Mouse (Mus musculus) urinary bladder, adult 18-20 months (tissue): Measurements from ENCODE around the gene Gm8773.
A peak's percentile ranks its signal among the peaks of the same experiment; 100 is the strongest.

Source experiments
- DNase-seq, 2 experiments: peaks; one replicate each; pipeline ENCODE4 v3.0.0; 2022; ENCODE audit warnings: low spot score in 2 of 2, mixed read lengths in 2 of 2

Gene Gm8773

DNA sequence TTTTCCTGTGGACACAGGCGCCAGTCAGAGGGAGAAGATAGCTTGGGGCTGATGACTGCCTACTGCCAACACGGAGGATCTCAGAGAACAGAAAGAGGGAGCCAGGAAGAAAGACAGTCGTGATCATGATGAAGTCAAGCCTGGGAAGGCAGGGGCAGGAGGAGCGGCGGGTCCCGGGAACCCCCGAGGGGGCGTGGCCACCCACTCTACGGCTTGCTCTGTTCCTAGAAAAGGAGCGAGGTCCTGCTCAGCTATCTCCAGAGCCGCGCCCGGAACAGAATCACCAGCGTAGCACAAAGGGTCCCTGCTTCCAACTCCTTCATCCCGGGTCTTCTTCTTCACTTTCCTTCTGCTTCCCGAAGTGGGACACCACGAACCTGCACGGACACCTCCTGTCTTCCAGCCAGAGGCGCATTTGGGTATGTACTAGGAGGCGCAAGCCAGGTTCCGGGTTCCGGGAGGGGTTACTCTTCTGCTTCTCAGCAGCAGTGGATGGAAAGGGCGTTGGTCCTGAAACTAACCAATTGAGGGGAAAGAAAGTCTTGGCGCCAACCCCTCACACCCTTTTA lies at the start of gene Gm8773:
Gene Gm8773 (plus strand): TSS at position 51 of the 569 bp plus-strand sequence.
- peak; percentile 1 to 10 for DNase-seq

DNA sequence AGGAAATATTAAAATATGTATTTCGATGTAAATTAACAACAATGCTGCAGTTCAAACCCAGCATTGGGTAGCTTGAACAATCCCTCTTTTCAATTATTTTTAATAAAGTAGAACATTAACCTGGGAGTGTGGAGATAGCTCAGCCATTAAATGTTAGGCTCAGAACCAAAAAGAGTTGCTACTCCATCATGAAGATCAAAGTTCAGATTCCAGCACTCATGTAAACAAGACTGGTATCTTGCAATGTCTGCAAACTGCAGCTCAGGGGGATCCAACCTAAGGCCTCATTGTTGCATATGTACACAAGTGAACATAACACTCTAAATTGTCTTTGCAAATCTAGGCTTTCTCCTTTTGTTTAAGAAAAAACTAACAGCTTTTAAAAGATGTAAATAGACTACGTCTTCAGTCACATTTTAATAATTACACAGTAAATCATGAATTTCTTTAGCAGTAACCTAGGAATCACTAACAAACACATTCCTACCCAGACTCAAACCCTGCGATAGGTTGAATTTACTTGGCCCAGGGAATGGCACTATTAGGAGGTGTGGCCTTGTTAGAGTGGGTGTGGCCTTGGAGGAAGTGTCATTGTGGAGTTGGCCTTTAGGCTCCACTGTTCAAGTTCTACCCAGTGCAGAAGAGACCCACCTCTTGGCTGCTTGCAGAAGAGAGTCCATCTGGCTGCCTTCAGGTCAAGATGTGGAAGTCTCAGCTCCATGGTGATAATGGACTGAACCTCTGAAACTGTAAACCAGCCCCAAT lies 39.8 kb upstream of the Gm8773 start:
- DNase-seq: no peak

DNA sequence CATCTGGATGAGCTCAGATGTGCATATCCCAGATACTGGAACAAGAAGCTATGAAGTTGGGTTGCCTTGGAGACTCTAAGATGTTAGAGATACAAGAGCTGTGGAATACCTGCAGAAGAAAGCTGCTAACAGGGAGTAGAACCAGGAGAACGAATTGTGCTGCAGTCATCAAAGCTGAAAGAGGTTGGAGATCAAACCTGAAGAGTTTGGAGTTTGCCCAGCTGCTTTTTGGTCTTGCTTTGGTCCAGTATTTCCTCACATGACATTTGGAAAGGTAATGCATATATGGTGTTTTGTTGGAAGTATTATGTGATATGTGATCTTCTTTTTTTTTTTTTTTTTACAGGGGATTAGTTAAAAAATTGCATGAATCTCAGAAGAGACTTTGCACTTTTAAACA lies 37.5 kb upstream of the Gm8773 start:
- DNase-seq: no peak

DNA sequence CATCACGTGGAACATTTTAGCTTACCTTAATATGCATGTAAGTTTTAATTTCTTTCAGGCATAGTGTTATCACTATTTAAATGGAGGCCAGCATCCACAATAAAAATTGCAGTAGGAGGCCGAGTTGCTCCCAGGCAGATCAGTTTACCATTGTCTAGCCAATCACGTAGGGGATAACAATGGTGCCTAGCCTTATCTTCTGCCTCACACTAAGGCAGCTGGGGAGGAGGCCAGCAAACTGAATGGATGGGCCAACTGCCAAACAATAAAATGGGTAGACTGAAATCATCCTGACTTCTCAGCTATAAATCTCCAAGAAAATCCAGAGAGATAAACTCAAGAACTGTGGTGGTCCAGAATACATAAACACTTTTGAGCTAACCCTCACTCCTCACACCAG lies 33.8 kb upstream of the Gm8773 start:
- no peak for DNase-seq

DNA sequence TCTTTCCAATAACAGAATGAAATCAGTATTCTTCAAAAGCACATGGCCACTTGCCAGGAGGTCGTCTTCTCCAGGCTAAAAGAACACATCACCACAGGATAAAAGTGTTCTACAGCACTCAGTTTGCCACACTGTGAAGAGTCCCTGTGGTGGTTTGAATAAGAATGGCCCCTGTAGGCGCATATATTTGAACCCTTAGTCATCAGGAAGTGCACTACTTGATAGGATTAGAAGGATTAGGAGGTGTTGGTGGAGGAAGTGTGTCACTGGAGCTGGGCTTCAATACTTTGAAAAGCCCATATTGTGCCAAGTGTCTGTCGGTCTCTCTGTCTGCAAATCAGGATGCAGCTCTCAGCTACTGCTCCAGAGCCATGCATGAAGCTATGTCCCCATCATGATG lies 33.2 kb upstream of the Gm8773 start:
- DNase-seq: no peak

DNA sequence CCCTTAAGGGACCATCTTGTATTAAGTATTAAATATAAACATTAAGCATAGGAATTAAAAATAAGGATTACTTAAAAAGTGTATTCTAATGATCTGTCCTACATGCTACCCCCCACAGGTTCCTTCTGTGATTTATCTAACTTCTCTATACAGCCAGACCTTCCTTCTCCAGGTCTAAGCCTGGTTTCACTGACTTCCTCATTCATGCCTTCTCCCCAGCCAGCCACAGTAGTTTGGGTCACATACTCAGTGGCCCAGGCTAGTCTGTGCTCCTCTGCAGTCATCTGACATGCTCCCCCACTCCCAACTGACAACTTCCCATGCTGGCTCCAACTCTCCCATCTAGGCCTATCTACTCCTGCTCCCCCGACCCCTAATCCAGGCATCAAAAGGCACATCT lies 22.5 kb upstream of the Gm8773 start:
- DNase-seq: no peak

DNA sequence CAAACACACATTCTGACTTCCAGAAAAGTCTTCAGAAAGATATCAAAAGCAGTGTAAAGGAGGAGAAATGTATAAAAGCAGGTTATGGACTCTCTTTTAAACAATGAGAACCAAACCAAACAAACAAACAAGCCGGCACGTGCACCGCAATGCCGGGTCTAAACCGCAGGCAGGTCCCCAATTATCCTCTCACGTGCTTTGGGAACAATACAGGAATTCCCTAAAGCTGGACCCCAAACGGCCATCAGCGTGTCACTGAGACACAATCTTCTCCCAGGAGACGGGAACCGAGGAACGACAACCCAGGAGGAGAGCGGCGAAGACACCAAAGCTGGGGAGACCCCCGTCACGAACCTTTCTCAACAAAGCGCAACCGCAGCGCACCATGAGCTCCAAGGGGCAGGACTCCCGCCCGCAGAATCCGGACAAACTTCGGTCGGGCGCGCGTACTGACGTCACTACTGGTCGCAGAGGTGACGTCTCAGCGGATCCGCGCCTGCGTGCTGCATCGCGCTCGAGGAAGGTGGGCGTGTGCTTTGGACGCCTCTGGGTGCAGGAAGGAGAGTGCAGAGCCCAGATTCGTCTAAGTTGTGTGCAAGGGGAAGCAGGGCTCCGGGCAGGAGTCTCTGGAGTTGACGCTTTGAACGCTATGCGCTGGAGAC lies 14.4 kb upstream of the Gm8773 start, which contains the start of gene Gtpbp10:
Gene Gtpbp10 (minus strand): TSS at position 460 of the 662 bp plus-strand sequence.
- peak; percentile 86 to 96 for DNase-seq

DNA sequence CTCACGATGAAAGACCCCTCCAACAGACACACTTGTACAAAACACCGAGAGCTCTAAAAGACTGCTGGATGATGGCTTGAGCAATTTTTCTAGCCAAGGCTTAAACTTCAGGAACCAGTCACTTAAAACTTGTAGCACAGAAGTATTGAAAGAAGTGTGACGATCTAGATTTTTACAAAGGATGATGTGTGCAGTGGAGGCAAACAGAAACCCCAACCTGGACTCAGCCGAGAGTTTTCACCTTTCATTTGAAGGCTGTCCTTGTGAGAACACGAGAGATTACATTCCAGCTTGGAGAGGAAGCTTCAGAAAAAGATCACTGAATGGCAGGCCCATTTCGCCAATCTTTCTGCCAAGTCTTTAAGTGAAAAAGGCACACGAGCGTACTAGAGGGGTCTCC lies 13.8 kb upstream of the Gm8773 start:
- DNase-seq: no peak

DNA sequence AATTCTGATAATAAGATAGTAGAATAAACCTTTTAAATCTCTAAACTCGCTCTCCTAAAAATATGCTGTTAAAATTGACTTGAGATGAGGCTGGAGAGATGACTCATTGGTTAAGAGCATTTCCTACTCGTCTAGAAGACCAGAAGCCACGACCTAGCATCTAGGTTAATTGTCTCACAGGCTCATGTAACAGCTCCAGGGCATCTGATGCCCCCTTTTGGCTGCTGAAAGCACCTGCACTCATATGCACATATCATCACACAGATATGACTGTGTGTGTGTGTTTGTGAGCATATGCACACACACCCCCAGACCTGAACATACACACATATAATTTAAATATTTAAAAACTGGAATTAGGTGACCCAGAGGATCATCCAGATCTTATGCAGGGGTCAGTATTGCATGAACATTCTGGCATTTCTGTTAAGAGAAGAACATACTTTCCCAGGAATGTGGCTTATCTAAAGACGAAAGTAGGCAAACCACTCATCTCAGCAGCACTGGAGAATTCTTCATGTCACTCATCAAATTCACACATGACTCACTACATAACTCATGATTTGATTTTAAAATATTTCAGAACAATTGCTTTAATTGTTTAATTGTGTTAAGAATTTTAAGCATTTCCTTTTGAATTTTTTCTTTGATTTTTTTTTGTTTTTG lies 12.4 kb upstream of the Gm8773 start:
- DNase-seq: no peak

DNA sequence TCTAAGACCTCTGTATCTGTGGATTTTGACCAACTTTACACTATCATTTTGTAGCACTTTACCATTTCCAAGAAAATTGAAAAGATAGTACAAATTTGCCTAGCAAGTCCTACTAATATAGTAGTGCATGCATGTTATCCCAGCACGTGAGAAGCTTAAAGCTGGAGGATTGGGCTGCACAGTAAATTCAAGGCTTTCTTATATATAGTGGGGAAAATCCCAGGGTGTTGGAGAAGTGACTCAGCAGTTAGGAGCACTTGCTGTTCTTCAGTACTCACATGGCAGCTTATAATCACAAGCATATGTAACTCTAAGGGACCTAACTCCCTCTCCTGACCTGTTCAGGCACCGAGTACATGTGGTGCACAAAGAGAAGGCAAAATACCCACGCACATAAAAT lies 11.2 kb upstream of the Gm8773 start:
- DNase-seq: no peak

DNA sequence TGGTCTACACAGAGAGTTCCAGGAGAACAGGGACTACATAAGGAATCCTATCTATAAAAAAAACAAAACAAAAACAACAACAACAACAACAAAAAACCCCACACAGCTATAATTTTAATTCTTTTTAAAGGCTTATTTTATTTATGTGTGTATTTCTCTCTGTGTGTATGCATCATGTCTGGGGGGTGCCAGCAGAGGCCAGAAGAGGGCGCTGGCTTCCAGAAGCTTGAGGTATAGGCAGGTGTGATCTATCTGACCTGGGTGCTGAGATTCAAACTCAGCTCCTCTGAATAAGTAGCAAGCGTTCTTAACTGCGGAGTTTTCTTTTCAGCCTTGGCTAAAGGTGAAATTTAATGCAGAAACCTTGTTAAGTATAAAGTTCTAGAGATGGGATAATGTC lies 14.1 kb downstream of the Gm8773 start:
- no peak for DNase-seq

DNA sequence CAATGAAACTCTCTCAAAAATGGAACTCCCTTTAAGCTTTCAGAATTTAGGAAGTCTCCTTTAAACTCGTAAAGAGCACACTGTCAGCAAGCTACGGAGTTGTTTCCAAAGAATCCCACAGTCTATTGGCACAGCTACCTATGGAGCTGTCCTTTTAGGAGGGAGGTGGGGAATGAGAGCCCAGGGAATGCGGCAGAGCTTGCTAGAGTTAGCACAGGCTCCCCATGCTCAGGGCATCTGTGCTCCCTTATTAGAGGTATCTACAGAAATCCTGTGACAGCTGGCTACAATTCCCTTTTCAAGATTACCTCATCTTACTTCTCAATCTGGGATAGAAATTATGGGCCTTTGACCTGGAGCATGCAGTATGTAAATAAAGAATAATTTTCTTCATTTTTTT lies 36.9 kb downstream of the Gm8773 start:
- DNase-seq: no peak

DNA sequence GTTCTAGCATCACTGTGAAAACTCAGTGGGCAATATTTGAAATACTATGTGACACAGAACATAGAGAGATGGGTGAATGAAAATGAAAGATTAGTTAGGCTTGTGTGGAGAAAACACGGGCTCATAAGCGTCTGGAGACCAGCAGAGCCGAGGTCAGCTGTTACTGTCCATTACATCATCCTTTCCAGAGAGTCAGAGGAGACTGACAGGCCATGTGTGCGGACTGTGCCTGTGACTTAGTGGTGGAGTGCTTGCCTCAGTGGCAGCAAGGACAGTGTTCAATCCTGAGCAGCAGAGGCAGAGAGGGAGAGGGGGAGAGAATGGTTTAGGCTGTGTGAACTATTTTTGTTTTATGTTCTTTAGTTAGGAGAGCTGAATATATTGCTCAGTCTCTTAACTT lies 44.7 kb downstream of the Gm8773 start:
- no peak for DNase-seq

DNA sequence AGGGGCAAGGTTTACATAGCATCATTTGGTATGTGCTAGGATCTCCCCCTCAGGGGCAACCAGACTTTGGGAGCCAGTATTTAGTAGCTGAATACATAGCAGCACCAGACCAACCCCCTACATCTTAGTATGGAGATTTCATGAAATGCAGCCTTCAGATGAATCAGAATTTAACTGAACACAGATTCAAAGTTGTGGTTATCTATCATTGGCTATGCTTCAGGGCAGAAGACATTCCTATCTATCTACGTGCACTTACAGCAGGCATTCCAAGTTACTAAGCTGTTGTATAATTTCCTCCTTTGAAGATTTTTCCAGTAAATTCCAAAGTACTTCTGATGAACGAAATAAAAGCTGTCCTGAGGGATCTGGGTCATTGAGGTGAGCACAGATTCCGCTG lies 51.9 kb downstream of the Gm8773 start:
- DNase-seq: no peak
